Mouse (Mus musculus) megakaryocyte, embryonic 14.5 days (primary cell): ENCODE results near the gene C2cd3. TPM values are rescaled to one million over a fixed set of nuclear protein-coding genes. Genes with fewer than 3 reads are reported as not detected.

ENCODE experiments used
- H3K27me3 ChIP-seq: replicated peaks from 2 replicates; pipeline ENCODE3; 2012; ENCODE audit warnings: inconsistent platforms
- H3K36me3 ChIP-seq: replicated peaks from 2 replicates; pipeline ENCODE3; 2012; ENCODE audit warnings: low read length, inconsistent platforms, mixed read lengths
- H3K4me1 ChIP-seq: 2 replicates; pipeline ENCODE4 v1.6.1; 2012; ENCODE audit warnings: inconsistent platforms
- H3K4me3 ChIP-seq: replicated peaks from 2 replicates; pipeline ENCODE3; 2012; ENCODE audit warnings: moderate library complexity, mild to moderate bottlenecking, inconsistent platforms
- H3K9me3 ChIP-seq: 2 replicates; pipeline ENCODE4 v1.6.1; 2012; ENCODE audit warnings: inconsistent platforms
- FLI1 ChIP-seq: IDR thresholded peaks from 2 replicates; pipeline ENCODE4 v1.6.1; 2012; ENCODE audit warnings: low read length, inconsistent platforms, mixed read lengths
- GATA1 ChIP-seq: IDR thresholded peaks from 3 replicates; pipeline ENCODE4 v1.6.1; 2012; ENCODE audit warnings: mixed read lengths, low read length, inconsistent platforms, borderline replicate concordance
- polyA plus RNA-seq: library from polyadenylated mRNA; stranded (reverse); fragments of >175 nt; gene quantifications from 2 replicates; pipeline ENCODE4 v1.2.3, GENCODE M21; 2012; ENCODE audit warnings: low replicate concordance; ENCODE audit not compliant: insufficient read depth

Gene C2cd3
- polyA plus RNA-seq, 1 experiment: 10.7 TPM

GRCm38 (mm10) chr7:100496791-100497190, 124.8 kb downstream of the C2cd3 start:
- Histone ChIP-seq H3K4me3 (peak overlapping the region; percentile 69), H3K9me3 (no peaks in the 10 kb centered on the region), H3K36me3 (peaks cover 71% of the 10 kb centered on the region), H3K27me3 (no peaks in the 10 kb centered on the region), H3K4me1 (peaks cover 77% of the 10 kb centered on the region)
- TF ChIP-seq FLI1 (no peak), GATA1 (no peak)

GRCm38 (mm10) chr7:100497402-100497801, 125.4 kb downstream of the C2cd3 start:
- no peaks in the 10 kb centered on the region for H3K27me3 ChIP-seq
- TF ChIP-seq FLI1: no peak
- TF ChIP-seq GATA1: no peak
- peaks cover 71% of the 10 kb centered on the region for H3K36me3 ChIP-seq
- H3K4me1 ChIP-seq: peaks cover 79% of the 10 kb centered on the region
- H3K4me3 ChIP-seq: peak overlapping the region; percentile 24
- H3K9me3 ChIP-seq: no peaks in the 10 kb centered on the region

- Histone ChIP-seq H3K4me3 (no peak overlapping the region), H3K36me3 (peaks cover 71% of the 10 kb centered on the region), H3K4me1 (peaks cover 80% of the 10 kb centered on the region)
These were observed 125.9 kb downstream of the C2cd3 start for GRCm38 (mm10) chr7:100497982-100498381.

GRCm38 (mm10) chr7:100499465-100499864, 127.4 kb downstream of the C2cd3 start:
- peaks cover 7% of the 10 kb centered on the region for H3K27me3 ChIP-seq
- TF ChIP-seq FLI1: no peak
- TF ChIP-seq GATA1: no peak
- H3K4me3 ChIP-seq: no peak overlapping the region
- H3K4me1 ChIP-seq: peaks cover 85% of the 10 kb centered on the region
- peaks cover 65% of the 10 kb centered on the region for H3K36me3 ChIP-seq
- H3K9me3 ChIP-seq: no peaks in the 10 kb centered on the region

More at GRCm38 (mm10) chr7:100497982-100498381, 125.9 kb downstream of the C2cd3 start:
- TF ChIP-seq FLI1 (no peak), GATA1 (no peak)
- Histone ChIP-seq H3K9me3 (no peaks in the 10 kb centered on the region), H3K27me3 (no peaks in the 10 kb centered on the region)

- Histone ChIP-seq H3K27me3 (peaks cover 9% of the 10 kb centered on the region), H3K9me3 (no peaks in the 10 kb centered on the region), H3K36me3 (peaks cover 56% of the 10 kb centered on the region), H3K4me3 (no peak overlapping the region), H3K4me1 (peaks cover 83% of the 10 kb centered on the region)
- TF ChIP-seq GATA1 (no peak), FLI1 (no peak)
These were observed 128.4 kb downstream of the C2cd3 start for GRCm38 (mm10) chr7:100500276-100500977.

- Histone ChIP-seq H3K4me3 (no peak overlapping the region), H3K27me3 (peaks cover 11% of the 10 kb centered on the region), H3K9me3 (no peaks in the 10 kb centered on the region), H3K36me3 (peaks cover 48% of the 10 kb centered on the region), H3K4me1 (peaks cover 79% of the 10 kb centered on the region)
- no peak for TF ChIP-seq FLI1
- TF ChIP-seq GATA1: no peak
These were observed 129.2 kb downstream of the C2cd3 start for GRCm38 (mm10) chr7:100501027-100501843.

GRCm38 (mm10) chr7:100501844-100502373, 129.9 kb downstream of the C2cd3 start:
- TF ChIP-seq GATA1: no peak
- TF ChIP-seq FLI1: no peak
- Histone ChIP-seq H3K9me3 (no peaks in the 10 kb centered on the region), H3K4me3 (no peak overlapping the region), H3K4me1 (peaks cover 76% of the 10 kb centered on the region), H3K27me3 (peaks cover 15% of the 10 kb centered on the region), H3K36me3 (peaks cover 41% of the 10 kb centered on the region)

- Histone ChIP-seq H3K27me3 (peaks cover 15% of the 10 kb centered on the region), H3K4me1 (peaks cover 70% of the 10 kb centered on the region), H3K9me3 (no peaks in the 10 kb centered on the region), H3K36me3 (peaks cover 35% of the 10 kb centered on the region), H3K4me3 (no peak overlapping the region)
- TF ChIP-seq FLI1: no peak
- TF ChIP-seq GATA1: no peak
These were observed 130.4 kb downstream of the C2cd3 start for GRCm38 (mm10) chr7:100502374-100502922.

- Histone ChIP-seq H3K27me3 (peaks cover 15% of the 10 kb centered on the region), H3K4me3 (no peak overlapping the region), H3K36me3 (peaks cover 29% of the 10 kb centered on the region), H3K9me3 (no peaks in the 10 kb centered on the region), H3K4me1 (peaks cover 68% of the 10 kb centered on the region)
- TF ChIP-seq GATA1 (no peak), FLI1 (no peak)
These were observed 131.0 kb downstream of the C2cd3 start for GRCm38 (mm10) chr7:100503076-100503475.

- no peak for TF ChIP-seq GATA1
- no peak for TF ChIP-seq FLI1
- H3K36me3 ChIP-seq: peaks cover 11% of the 10 kb centered on the region
- peaks cover 15% of the 10 kb centered on the region for H3K27me3 ChIP-seq
- no peak overlapping the region for H3K4me3 ChIP-seq
- peaks cover 67% of the 10 kb centered on the region for H3K4me1 ChIP-seq
- no peaks in the 10 kb centered on the region for H3K9me3 ChIP-seq
These were observed 132.9 kb downstream of the C2cd3 start for GRCm38 (mm10) chr7:100504740-100505487.
